Mouse (Mus musculus): ENCODE data around the gene St6galnac3.

DNA sequence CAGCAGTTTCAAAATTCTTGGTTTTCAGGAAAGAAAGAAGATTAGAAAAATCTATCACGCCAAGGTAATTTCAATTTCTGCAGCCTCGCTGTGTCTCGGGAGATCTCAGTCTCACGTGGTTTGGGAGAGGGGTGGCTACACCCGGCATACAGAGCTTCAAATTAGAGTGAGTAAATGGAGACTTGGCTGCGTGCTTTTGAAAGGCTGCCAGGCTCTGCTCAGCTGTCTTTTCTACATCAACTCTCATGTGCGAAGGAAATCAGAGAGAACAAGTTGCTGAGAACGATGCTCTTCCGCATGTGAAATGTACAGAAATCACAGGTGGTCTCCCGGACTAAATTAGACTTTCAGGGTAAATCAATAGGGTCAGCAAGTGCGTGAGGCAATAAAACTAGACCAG is 242.9 kb downstream of the St6galnac3 start:
- TF ChIP-seq HCFC1 (IDR thresholded peaks at IDR 0.05; ENCODE audit: low read depth, low read length) (no peak), MAFK (IDR thresholded peaks at IDR 0.05; ENCODE audit: insufficient replicate concordance, low read length) (no peak), ELF1 (IDR thresholded peaks at IDR 0.05; ENCODE audit: low read depth, low read length) (no peak), POLR2A (IDR thresholded peaks at IDR 0.05; ENCODE audit: low read depth, low read length) (no peak), EP300 (IDR thresholded peaks at IDR 0.05; ENCODE audit: low read length) (no peak), E2F4 (IDR thresholded peaks at IDR 0.05; ENCODE audit: insufficient replicate concordance, low read depth, low read length) (no peak), MXI1 (IDR thresholded peaks at IDR 0.05; ENCODE audit: low read depth, low read length) (no peak), POLR2AphosphoS2 (IDR thresholded peaks at IDR 0.05; ENCODE audit: low read depth, low read length) (no peak), CTCF (conservative IDR thresholded peaks at IDR 0.05 in 1 of 2, IDR thresholded peaks at IDR 0.05 in 1 of 2; ENCODE audit: low read depth in 2 of 2, low read length in 2 of 2) (no peak), ZKSCAN1 (IDR thresholded peaks at IDR 0.05; ENCODE audit: borderline replicate concordance, low read depth, low read length) (no peak)

Measured in CH12.LX (cell line).